In the genomic region with DNA sequence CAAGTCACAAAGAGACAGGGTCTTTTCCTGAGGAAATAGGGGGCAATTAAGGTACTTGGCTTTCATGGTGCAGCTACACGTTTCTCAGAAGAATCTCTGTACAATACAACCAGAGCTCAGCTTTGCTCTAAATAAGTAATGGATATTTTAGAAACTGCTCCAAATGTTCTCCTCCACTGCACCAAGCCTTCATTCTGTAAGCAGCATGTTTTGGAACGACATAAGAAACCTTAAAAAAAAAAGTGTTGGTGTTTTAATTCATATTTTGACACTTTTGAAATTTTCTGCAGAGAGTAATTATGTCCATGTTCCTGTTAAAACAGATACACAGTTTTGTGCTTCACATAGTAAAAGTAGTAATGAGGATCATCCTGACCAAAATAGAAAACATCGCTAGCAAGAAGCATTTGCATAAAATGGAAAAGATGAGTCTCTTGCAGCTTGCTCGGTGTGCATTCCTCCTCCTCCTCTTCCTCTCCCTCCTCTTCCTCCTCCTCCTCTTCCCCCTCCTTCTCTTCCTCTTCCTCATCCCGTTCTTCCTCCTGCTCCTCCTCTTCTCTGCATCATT, we compare ENCODE assay signal across 27 mouse cellular contexts.
DNase-seq lines count a peak whose midpoint lies in the region; ATAC-seq and TF ChIP-seq lines count a peak whose summit lies in the region.
"Had no signal": no experiment of that assay in that cellular context is flagged by ENCODE, and none has a peak within 500 bp of the region (broad histone marks: within the 10 kb centered on the region; RNA-seq: fewer than 3 reads in every experiment).

No protein-coding gene starts in this region.

- no peak for TF ChIP-seq CTCF in left cerebral cortex, adult 2 months (IDR thresholded peaks at IDR 0.05)

- H3K4me3 ChIP-seq in left cerebral cortex, adult 2 months, result no peak overlapping the region
- H3K4me3 ChIP-seq: forebrain, embryonic 10.5 days; forebrain, embryonic 13.5 days; heart, adult 2 months; heart, embryonic 10.5 days; heart, embryonic 13.5 days had no signal

- intact Hi-C loops in left cerebral cortex, adult 2 months (cut with DNase I), result loop anchor here (2.0 to 5.0 kb wide), 3 partner anchors 116 to 295 kb away; no protein-coding TSS in a partner anchor

- ATAC-seq in frontal cortex, adult (ENCODE audit: low TSS enrichment), result peak; percentile 95
- no peak for ATAC-seq in activated CD4-positive, CD25-positive, alpha-beta regulatory T cell, adult 4 months
- ATAC-seq: forebrain, embryonic 13.5 days; hindbrain, postnatal 0 days; inflammation-experienced regulatory T-cells, adult 6 months; Patski had no signal

- no peak overlapping the region for H3K27ac ChIP-seq in left cerebral cortex, adult 2 months
- H3K27ac ChIP-seq: forebrain, embryonic 10.5 days; forebrain, embryonic 13.5 days; heart, adult 2 months; heart, embryonic 10.5 days; heart, embryonic 13.5 days; hindbrain, embryonic 14.5 days; hindbrain, postnatal 0 days had no signal

- no peak for DNase-seq in frontal cortex, postnatal 25 days (ENCODE audit: low spot score in 2 of 2)
- DNase-seq in left cerebral cortex, adult 9 months (ENCODE audit: low spot score in 2 of 2), result peak; percentile 8 to 17
- DNase-seq in left cerebral cortex, adult 2 months (ENCODE audit: extremely low spot score in 1 of 2, low spot score in 2 of 2), result no peak
- DNase-seq in brain, adult 2 months (ENCODE audit: low read depth, low spot score), result peak; percentile 61
- peak; percentile 76 for DNase-seq in telencephalon, adult 2 months (ENCODE audit: low read depth, low spot score)
- DNase-seq: adrenal gland, adult 2 months; adrenal gland, postnatal 14 days; B cell, adult 2 months; cerebellum, adult 11-12 months; cerebellum, adult 8-10 months; cerebellum, postnatal 10 days; cerebellum, postnatal 36 days; gastrocnemius, postnatal 10 days; gastrocnemius, postnatal 36 days; heart, adult 2 months; heart, postnatal 14 days; heart, postnatal 4 days had no signal

Comparison
In these comparisons a context has a peak if more than half of its experiments do, and no peak if none do; other contexts are left out.
1. DNase-seq: peak in left cerebral cortex, adult 9 months (2 of 2), brain, adult 2 months (single experiment) and telencephalon, adult 2 months (single experiment); none in frontal cortex, postnatal 25 days (0 of 2) and left cerebral cortex, adult 2 months (0 of 2).